Mouse (Mus musculus): Measurements from ENCODE around the gene Efcab6.

Gene Efcab6

DNA sequence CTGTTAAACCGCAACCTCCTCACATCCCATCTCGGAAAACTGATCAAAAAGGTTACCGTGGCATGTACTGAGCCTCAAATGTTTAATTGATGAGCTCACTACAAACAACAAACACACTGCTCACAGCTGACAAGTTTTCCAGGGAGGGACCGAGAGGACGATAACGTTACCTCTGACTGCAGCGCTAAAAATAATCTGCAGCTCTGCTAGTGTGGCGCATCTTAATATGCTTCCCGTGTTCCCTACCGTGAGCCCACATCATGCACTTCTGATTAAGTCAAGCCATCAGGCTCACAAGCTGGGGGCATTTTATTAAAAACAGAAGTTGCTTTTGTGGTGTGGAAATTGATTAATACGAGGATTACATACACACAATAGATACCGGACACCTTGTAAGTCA, 97.4 kb downstream of the Efcab6 start:
- DNase-seq: no peak

DNA sequence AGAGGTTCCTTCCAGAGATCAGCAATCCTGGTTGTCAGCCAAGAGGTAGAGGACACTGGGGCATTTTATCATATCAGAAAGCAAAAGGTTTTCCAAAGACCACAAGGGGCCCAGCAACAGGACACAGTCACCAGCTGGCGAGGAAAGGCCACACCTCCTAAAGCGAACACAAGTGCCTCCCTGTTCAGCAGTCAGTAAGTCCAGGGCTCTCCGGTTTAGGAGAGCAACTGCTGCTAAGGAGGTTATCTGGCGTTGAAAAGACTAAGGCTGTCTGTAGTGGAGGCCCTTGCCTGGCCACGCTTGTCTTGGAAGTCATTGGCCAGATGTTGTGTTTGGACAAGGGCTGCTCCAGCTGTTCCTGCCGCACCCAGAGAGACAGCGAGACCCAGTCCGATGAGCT, 100.1 kb downstream of the Efcab6 start:
- DNase-seq: no peak

DNA sequence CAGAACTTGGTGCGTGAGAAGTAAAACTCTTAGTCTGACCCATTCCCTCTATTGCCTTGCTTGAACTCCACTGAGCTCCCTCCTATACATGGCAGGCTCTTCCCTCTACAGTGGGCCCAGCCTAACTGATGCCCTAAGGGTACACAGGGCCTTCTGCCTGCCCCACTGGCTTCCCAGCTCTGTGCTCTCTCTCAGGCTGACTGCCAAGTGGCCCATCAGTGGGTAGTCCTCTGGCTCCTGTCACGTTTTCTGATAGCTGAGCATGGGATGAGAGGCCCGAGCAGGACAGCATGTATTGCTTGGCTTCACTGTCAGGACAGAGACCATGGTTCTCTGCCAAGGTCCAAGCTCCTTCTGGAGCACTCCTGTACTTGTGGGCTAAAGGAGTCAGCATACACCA, 106.8 kb downstream of the Efcab6 start:
- DNase-seq: no peak

DNA sequence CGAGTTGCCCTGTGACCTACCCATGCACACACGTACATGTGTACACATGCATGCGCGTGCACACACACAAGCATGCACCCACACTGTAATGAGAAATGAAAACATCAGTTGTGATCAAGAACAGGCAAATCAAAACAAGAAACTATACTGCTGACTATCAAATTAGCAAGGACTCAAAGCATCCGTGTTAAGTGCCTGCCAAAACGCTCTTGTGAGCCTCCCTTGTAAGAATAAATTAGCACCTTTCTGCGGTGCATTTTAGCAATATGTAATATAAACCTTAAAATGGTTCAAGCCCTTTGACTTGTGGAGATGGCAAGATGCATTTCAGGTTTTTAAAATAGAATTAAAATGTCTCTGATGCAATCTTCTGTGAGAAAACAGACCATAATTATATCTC, 108.2 kb downstream of the Efcab6 start:
- no peak for DNase-seq

DNA sequence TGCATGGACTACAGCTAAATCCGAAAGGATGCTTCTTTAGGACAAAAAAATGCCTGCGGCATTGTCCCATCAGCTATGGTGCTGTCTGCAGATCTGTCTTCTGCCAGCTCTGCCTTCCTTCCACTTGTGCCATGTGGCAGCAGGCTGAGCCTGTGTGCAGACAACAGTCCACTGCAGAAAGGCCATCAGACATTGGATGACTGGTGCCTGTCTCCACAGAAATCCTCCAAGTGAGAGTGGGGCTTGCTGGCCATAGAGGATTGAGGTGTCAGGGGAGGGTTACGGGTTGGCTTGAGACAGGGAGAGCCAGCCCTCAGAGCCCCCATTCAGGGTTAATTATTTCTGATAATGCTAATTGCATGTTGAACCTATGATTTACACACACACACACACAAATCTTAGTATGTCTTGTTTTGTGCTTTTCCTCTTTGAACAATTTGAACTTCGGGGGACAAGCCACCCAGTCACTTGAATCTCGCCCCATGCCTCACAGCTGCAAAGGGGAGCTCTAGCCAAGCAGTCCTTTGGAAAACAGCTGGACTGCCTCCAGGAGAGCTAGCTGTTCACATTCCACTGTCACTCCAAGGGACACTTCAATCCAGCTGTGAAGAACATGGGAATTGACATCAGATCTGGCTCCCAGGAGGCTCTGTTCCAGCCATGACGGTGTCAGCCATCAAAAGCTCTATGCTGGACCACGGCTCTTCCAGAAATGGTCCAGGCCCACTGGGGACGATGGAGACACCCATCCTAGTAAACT, 109.1 kb downstream of the Efcab6 start:
- DNase-seq: no peak

DNA sequence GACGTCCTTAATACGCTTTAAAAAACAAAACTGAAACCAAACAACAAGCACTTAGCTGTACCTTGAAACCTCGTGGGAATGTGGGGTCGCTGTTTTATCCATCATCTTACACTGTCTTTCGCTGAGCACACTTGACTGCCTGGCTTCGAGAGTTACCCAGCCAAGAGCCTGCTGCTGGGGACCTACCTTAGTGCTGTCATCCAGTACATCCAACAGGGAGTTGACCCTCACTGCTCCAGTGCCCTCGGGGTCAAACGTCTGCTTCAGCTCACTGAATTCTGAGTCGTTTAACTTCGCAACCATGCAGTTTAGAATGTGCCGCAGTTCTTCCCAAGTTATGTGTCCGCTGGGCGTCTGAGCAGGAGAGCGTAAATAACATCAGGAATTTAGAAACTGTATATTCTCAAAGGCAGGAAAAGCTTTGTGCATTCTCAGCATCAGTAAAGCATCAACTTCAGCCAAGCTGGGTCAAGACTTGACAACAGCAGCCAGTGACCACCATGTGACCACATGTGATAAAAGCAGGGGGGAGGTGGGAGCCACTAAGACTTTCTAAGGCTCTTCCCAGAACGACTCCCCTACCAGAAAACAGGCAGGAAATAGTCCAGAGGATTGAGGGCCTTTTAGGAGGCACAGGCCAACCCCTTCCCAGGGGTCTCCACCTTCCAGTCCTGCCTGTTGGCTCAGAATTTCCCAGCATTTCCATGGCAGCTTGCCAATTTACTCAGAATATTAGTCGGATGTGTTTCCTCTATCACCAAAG, 115.3 kb downstream of the Efcab6 start:
- no peak for DNase-seq

- DNase-seq: no peak
These were observed 125.5 kb downstream of the Efcab6 start for GRCm38 (mm10) chr15:83939703-83940102.

DNA sequence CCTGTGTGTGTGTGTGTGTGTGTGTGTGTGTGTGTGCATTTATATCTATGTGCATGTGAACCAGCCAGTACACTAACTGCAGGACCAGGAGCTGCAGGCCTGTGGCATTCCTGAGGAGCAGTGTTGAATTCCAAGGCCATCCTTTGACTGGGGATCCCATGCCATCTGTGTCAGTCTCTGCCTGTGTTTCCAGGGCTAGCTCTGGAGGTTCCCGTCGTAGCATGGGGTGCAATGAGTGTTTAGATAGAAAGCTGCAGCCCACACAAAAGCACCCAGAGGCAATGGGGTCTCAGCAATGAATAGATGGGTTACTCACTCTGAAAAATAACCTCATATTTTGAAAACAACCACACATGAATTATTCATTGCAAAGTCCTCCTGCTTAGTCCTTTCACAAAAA, 126.7 kb downstream of the Efcab6 start:
- DNase-seq: no peak

DNA sequence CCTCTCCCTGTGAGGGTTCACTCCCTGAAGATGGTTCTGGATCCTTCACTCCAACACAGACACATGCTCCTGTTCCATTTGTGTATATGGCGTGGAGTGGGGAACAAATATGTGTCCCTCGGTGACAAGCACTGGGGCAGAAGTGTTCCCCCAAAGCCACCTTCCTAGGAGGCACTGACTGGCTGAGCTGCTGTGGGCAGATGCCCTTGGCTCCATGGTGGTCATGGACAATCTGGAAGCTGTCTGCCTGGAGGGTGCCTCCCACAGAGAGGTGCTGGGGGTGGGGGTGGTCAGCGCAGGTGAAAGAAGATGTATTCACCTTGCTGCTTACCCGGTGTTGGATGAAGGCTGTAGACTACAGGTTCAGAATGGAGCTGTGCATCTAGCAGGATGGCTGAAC, 128.7 kb downstream of the Efcab6 start:
- DNase-seq: no peak

DNA sequence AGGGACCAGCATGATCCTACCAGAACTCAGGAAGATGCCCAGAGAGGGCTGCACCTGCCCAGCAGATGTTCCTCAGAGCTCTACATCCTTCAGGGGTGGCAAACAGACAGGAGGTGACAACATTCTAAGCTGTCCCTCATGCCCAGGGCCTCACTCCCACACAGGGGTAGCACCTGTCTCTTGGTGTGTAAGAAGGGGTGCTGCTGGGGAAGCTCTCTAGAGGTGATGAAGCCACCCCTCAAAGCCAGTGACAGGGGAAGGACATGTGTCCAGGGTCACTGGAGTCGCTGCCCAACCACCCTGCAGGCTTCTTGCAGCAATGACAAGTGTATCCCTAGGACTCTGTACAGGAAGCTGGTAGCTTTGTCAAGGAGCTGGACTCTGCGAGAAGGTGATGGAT, 130.4 kb downstream of the Efcab6 start:
- DNase-seq: no peak

- DNase-seq: no peak
These were observed 139.8 kb downstream of the Efcab6 start for GRCm38 (mm10) chr15:83925338-83925737.

GRCm38 (mm10) chr15:83924656-83925055, 140.5 kb downstream of the Efcab6 start:
- DNase-seq: no peak

DNA sequence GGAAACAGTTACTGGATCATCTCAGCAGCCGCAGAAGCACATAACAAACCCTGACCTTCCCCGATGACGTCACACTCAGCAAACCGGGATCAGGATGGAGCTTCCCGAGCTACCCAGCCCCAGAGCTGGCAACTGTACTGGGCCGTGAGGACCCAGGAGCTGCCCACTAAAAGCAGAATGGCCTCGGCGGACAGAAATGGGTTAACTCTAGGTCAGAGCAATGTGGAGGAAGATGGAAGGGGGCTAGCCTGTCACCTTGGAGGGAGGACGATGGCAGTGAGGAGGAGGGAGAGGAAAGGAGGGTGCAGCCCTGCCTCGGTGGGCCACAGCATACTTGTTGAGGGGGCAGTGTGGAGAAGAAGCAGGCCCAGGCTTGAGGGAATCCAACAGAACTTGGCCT, 149.8 kb downstream of the Efcab6 start:
- DNase-seq: no peak

- no peak for DNase-seq
These were observed 152.0 kb downstream of the Efcab6 start for GRCm38 (mm10) chr15:83913028-83913714.

DNA sequence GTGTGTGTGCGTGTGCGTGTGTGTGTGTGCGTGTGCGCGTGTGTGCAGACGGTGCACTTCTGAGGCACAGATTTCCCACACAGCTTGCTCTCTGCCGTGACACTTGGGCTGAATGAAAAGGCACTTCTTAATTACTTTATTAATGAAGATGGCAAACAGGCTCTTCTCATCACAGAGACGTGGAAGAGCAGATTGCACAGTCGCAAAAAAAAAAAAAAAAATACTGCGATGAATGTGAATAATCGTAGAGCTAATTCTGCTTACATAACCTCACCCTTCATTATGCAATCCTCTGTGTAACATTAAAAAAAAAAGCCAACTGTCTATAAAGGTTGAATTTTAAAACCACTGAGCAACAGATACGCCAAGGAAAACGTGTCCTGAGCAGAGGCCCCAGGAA, 158.7 kb downstream of the Efcab6 start:
- no peak for DNase-seq

GRCm38 (mm10) chr15:83897286-83897685, 167.9 kb downstream of the Efcab6 start:
- DNase-seq: no peak

DNA sequence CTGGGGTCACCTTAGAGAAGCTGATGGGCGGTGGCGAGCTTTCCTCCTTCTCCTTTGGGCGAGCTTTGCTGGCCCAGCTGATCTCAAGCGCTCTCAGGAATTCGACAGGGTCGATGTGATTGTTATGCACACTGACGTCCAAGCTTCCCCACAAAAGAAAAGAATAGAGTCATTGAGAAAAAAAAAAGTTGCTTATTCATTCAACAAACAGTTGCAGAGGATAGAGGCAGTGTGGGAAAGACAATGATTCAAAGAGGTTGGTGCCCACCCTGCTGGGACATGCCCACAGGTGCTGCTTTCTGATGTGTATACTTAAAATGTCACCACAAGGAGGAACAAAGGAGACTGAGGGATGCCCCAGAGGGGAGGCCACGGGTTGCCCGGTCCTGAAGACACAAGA, 169.2 kb downstream of the Efcab6 start:
- DNase-seq: no peak

DNA sequence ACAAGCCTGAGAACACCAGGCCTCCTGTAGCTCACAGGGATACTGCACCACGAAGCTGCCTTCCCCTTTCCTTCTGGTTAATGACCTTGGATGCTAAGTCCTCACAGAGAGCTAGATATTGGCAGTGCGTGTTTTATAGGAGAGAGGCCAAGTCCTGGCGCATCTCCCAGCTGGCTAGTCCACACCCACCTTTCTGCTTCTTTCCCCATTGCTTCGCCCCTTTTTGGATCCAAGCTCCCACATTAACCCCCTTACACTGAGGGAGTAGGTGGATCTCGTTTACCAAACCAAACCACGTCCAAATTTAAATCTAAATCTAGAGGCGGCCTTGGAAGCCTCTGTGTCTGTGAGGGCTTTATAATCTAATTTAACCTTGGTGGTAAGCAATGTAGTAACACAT, 170.9 kb downstream of the Efcab6 start:
- no peak for DNase-seq

- DNase-seq: no peak
These were observed 172.3 kb downstream of the Efcab6 start for GRCm38 (mm10) chr15:83892871-83893270.

DNA sequence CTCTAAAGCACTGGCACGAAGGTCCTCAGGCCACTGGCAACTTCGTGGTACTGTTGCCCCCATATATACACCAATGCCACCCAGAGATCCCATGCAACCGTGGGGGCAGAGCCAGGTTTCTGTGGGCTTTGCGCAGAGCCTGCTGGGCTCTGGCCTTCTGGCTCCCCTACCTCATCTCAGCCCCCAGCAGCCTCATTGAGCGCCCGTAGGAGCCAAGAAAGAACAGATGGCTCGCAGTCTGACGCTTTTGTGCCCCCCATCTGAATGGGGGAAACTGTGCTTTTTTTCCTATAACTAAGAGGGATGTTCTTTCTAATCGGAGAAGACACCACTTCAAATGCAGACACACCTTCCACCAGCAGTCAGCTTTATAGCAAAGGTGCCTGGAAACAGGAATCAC, 180.9 kb downstream of the Efcab6 start:
- no peak for DNase-seq

DNA sequence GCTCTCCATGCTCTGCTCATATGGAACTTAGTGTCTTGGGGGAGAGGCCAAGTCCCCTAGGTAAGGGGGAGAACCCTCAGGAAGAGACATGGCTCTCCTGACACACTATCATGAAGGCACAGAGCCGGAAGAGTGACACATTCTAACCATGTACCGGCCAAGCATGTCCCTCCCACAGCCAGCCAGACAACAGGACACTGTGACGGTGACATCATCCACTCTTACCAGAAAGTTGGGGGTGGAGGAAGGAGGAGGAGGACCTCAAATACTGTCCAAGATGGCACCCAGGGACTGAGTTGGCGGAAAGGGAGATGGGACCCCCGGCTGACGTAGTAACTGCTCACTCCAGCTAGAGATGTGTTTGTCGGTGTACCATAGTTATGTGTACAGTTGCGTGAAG, 181.4 kb downstream of the Efcab6 start:
- DNase-seq: no peak

DNA sequence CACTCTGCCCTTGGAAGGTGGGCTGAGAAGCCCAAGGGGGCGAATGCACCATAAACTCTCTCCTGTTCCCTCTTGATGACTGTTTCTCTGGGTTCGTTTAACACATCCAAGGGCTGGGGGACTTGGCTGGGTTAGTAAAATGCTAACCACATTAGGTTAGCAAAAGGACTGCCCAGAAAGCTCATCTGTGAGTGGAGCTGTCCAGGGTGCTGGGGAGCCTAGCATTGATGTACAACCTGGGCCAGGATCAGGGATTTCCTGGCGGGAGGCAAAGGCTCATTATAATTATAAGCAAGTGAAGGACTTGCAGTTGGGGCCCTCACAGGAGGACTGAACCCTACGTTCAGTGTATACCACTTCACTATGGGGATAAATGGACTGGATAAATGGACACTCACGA, 185.3 kb downstream of the Efcab6 start:
- no peak for DNase-seq

GRCm38 (mm10) chr15:83877898-83878297, 187.3 kb downstream of the Efcab6 start:
- no peak for DNase-seq

All from cerebellum, adult 9-10 months (tissue).